Mouse (Mus musculus) kidney, embryonic 15.5 days (tissue): ENCODE measurements at regions not wholly inside any gene's neighbourhood (a gene's known extent, or its start where the extent isn't known, plus 50 kb on each side); places are given as distances from the start of the nearest gene placed in this dataset.
A peak's percentile ranks its signal among the peaks of the same experiment; 100 is the strongest.

Experiments
- ATAC-seq: fragments of 200-750 bp; cut with Nextera tagmentation; replicated peaks from 2 replicates; pipeline ENCODE4 v1.8.0; 2017; ENCODE audit warnings: moderate TSS enrichment; ENCODE audit not compliant: low FRiP score
- H3K27ac ChIP-seq: fragments of 300-500 bp; sonication (generic); 2 replicates; pipeline ENCODE4 v1.5.1; 2015; ENCODE audit warnings: mild to moderate bottlenecking, inconsistent platforms
- H3K27me3 ChIP-seq: fragments of 300-500 bp; sonication (generic); 2 replicates; pipeline ENCODE4 v1.6.1; 2015; ENCODE audit warnings: inconsistent platforms
- H3K36me3 ChIP-seq: fragments of 300-500 bp; sonication (generic); 2 replicates; pipeline ENCODE4 v1.6.1; 2015; ENCODE audit warnings: inconsistent platforms
- H3K4me1 ChIP-seq: fragments of 300-500 bp; sonication (generic); 2 replicates; pipeline ENCODE4 v1.6.1; 2015; ENCODE audit warnings: inconsistent platforms
- H3K4me2 ChIP-seq: fragments of 300-500 bp; sonication (generic); 2 replicates; pipeline ENCODE4 v1.6.1; 2015; ENCODE audit warnings: moderate library complexity, mild to moderate bottlenecking, inconsistent platforms
- H3K4me3 ChIP-seq: fragments of 300-500 bp; sonication (generic); replicated peaks from 2 replicates; pipeline ENCODE4 v1.5.1; 2015; ENCODE audit warnings: mild to moderate bottlenecking, inconsistent platforms
- H3K9ac ChIP-seq: fragments of 300-500 bp; sonication (generic); 2 replicates; pipeline ENCODE4 v1.6.1; 2015; ENCODE audit warnings: mild to moderate bottlenecking, inconsistent platforms
- H3K9me3 ChIP-seq: fragments of 300-500 bp; sonication (generic); replicated peaks from 2 replicates; pipeline ENCODE4 v1.6.1; 2016; ENCODE audit warnings: inconsistent platforms
- WGBS: fragments of 180-500 bp; shearing (Covaris S2); methylation state at CpG from one replicate; pipeline ENCODE4 v1.1.7; 2015; ENCODE audit warnings: mixed read lengths; 5-methylcytosine and 5-hydroxymethylcytosine counted together

DNA sequence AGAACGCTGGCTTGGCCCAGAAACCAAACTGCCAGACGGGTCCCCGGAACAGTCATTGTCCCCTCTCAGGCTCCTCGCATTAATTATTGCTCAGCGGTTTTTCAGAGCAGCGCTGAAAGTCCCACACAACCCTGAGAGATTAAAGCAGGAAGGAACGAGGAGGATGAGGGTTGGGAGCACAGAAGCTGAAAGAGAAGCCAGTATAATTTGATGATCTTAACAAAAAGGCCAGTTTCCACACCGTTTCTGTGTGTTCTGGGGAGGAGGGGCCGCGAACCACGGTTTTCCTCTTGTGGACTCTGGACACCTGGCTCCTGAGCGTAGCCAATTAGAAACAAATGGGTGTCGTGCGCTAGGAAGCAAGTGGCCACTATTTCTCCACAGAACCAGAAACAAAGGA is 60.3 kb upstream of the Zfp644 start:
- H3K4me1 ChIP-seq = peaks cover 15% of the 10 kb centered on the region
- ATAC-seq = no peak
- no peak overlapping the region for H3K27ac ChIP-seq
- WGBS = 4% methylated on average over 14 of the region's 14 CpGs
- peaks cover 35% of the 10 kb centered on the region for H3K27me3 ChIP-seq
- H3K4me3 ChIP-seq = peak overlapping the region; percentile 27
- peak overlapping the region; percentile 57 for H3K4me2 ChIP-seq
- H3K36me3 ChIP-seq = no peaks in the 10 kb centered on the region
- no peak overlapping the region for H3K9ac ChIP-seq
- no peaks in the 10 kb centered on the region for H3K9me3 ChIP-seq

DNA sequence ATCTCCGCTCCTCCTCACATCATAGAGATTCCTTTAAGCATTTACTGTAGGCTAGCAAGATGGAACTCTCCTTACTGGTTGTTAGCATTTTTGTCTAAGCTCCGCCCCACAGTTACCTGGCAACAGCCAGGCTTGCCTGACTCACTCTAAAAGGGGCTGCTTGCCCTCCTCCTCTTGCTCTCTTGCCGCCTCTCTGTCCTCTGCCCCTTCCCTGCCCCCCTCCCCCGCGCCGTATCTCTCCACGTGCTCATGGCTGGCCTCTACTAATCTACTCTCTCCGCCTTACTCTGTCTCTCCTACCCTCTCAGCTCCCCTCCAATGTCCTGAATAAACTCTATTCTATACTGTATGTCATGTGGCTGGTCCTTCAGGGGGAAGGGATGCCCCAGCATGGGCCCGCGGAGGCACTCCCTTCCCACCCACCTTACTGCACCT is 59.9 kb upstream of the Zfp644 start:
- Histone ChIP-seq H3K4me3 (peak overlapping the region; percentile 27), H3K4me1 (peaks cover 15% of the 10 kb centered on the region), H3K9me3 (no peaks in the 10 kb centered on the region), H3K4me2 (peak overlapping the region; percentile 57), H3K27me3 (peaks cover 35% of the 10 kb centered on the region), H3K9ac (no peak overlapping the region), H3K27ac (no peak overlapping the region), H3K36me3 (no peaks in the 10 kb centered on the region)
- WGBS = 6% methylated on average over 10 of the region's 10 CpGs
- ATAC-seq = peak; percentile 79

DNA sequence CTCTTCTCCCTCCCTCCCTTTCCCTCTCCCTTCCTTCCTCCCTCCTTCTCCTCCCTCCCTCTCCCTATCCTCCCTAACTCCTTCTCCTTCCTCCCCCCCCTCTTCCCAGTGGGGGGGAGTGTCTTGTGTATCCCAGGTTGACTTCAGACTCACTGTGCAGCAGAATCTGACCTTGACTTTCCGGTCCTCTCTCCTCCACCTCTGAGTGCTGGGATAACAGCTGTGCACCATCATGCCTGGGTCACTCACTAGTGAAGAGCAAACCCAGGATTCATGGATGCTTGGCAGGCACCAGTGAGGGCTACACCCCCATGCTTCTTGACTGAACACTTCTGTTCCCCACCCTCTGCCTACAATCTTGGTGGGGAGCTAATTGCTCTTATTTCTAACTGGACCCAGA is 56.2 kb upstream of the Zfp644 start:
- Histone ChIP-seq H3K9ac (no peak overlapping the region), H3K4me1 (peaks cover 15% of the 10 kb centered on the region), H3K36me3 (no peaks in the 10 kb centered on the region), H3K27me3 (peaks cover 22% of the 10 kb centered on the region), H3K27ac (no peak overlapping the region), H3K4me2 (no peak overlapping the region), H3K4me3 (no peak overlapping the region), H3K9me3 (no peaks in the 10 kb centered on the region)
- peak; percentile 29; the same call in 1 of the 2 replicates for ATAC-seq
- WGBS = 21% methylated on average over 1 of the region's 1 CpGs

DNA sequence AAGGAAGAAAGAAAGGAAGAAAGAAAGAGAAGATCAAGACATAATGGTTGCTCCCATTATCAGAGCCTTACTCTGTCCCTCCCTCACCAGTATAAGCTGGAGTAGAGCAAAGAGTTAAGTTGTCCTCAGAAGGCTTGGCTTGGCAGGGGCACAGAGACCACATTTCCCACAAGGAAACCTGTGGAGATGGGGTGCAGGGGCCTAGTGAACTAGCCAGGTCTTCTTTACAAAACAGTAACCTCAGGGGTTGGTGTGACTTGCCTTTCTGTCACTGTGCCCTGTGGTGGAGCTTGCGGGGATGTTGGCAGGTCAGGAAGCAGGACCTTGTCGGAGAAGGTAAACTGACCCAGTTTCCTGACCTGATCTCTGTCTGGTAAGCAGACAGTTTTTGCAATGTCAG is 53.1 kb upstream of the Zfp644 start:
- no peaks in the 10 kb centered on the region for H3K9me3 ChIP-seq
- ATAC-seq = no peak
- no peak overlapping the region for H3K4me2 ChIP-seq
- H3K27me3 ChIP-seq = no peaks in the 10 kb centered on the region
- H3K27ac ChIP-seq = no peak overlapping the region
- H3K4me1 ChIP-seq = no peaks in the 10 kb centered on the region
- no peak overlapping the region for H3K9ac ChIP-seq
- H3K36me3 ChIP-seq = no peaks in the 10 kb centered on the region
- H3K4me3 ChIP-seq = no peak overlapping the region
- WGBS = 82% methylated on average over 2 of the region's 2 CpGs

DNA sequence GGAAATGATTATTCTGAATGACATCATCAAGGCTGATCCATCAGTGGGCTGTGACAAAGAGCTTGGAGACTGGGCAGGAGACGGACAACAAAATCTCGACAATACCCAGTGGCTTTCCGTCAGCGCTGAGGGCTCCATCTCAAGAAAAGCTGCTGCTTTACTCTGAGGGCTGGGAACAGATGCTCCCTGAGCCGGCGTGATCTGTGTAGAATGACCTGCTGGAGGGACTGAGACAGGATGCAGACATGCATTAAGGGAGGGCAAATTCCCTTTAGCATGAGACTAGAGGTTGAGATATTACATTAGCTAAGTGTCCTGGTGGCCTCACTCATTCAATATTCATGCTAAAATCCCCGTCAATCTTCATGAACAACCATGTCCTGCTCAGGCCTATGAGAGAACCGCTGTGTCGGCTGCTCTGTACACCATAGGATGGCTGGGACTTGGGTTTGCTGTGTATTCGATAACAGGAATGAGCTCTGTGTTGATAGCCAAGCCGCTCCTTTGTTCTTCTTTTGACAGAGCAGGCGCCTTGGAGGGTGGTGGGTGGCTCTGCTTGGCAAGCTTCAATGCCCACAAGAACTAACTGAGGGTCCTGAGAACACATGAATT is 51.5 kb upstream of the Zfp644 start:
- 77% methylated on average over 12 of the region's 12 CpGs for WGBS
- H3K4me1 ChIP-seq = no peaks in the 10 kb centered on the region
- no peak overlapping the region for H3K4me2 ChIP-seq
- H3K9ac ChIP-seq = no peak overlapping the region
- ATAC-seq = no peak
- no peaks in the 10 kb centered on the region for H3K27me3 ChIP-seq
- H3K4me3 ChIP-seq = no peak overlapping the region
- no peaks in the 10 kb centered on the region for H3K36me3 ChIP-seq
- no peaks in the 10 kb centered on the region for H3K9me3 ChIP-seq
- no peak overlapping the region for H3K27ac ChIP-seq
